Mouse (Mus musculus): Measurements from ENCODE around the gene Ckb.
A peak's percentile ranks its signal among the peaks of the same experiment; 100 is the strongest.

The Ckb gene

GRCm38 (mm10) chr12:111691346-111691872, 19.3 kb upstream of the Ckb start:
- no peak for DNase-seq

GRCm38 (mm10) chr12:111689426-111689825, 17.3 kb upstream of the Ckb start:
- peak; percentile 74 for DNase-seq

GRCm38 (mm10) chr12:111688069-111688428, 15.9 kb upstream of the Ckb start:
- no peak for DNase-seq

- peak; percentile 93 for DNase-seq
Observed at GRCm38 (mm10) chr12:111687350-111688068, 15.4 kb upstream of the Ckb start.

GRCm38 (mm10) chr12:111686390-111686789, 14.3 kb upstream of the Ckb start:
- no peak for DNase-seq

GRCm38 (mm10) chr12:111682806-111683205, 10.7 kb upstream of the Ckb start:
- DNase-seq = no peak

GRCm38 (mm10) chr12:111682003-111682402, 9.9 kb upstream of the Ckb start:
- DNase-seq = no peak

GRCm38 (mm10) chr12:111681305-111681704, 9.2 kb upstream of the Ckb start:
- DNase-seq = no peak

- no peak for DNase-seq
Observed at GRCm38 (mm10) chr12:111680661-111681060, 8.5 kb upstream of the Ckb start.

GRCm38 (mm10) chr12:111678997-111679396, 6.9 kb upstream of the Ckb start:
- no peak for DNase-seq

GRCm38 (mm10) chr12:111678670-111678933, 6.5 kb upstream of the Ckb start:
- DNase-seq = no peak

GRCm38 (mm10) chr12:111677882-111678669, 5.9 kb upstream of the Ckb start, which contains the start of gene Trmt61a:
Gene Trmt61a (plus strand): TSS chr12:111678105.
- DNase-seq = peak; percentile 86

- no peak for DNase-seq
Observed at GRCm38 (mm10) chr12:111677421-111677820, 5.3 kb upstream of the Ckb start.

GRCm38 (mm10) chr12:111675797-111676580, 3.9 kb upstream of the Ckb start:
- no peak for DNase-seq

GRCm38 (mm10) chr12:111674850-111675486, 2.8 kb upstream of the Ckb start:
- DNase-seq = no peak

- DNase-seq = peak; percentile 51
Observed at GRCm38 (mm10) chr12:111672581-111672980, 443 bp upstream of the Ckb start.

- DNase-seq = peak; percentile 51
Observed at GRCm38 (mm10) chr12:111671431-111671902, 671 bp downstream of the Ckb start.

- DNase-seq = no peak
Observed at GRCm38 (mm10) chr12:111670976-111671375, 1.2 kb downstream of the Ckb start.

GRCm38 (mm10) chr12:111670371-111670971, 1.7 kb downstream of the Ckb start:
- DNase-seq = peak; percentile 47

- no peak for DNase-seq
Observed at GRCm38 (mm10) chr12:111669961-111670360, 2.2 kb downstream of the Ckb start.

- DNase-seq = no peak
Observed at GRCm38 (mm10) chr12:111669000-111669788, 2.9 kb downstream of the Ckb start.
